Mouse (Mus musculus) lung, adult 2 months (tissue): ENCODE measurements at regions not wholly inside any gene's neighbourhood (a gene's known extent, or its start where the extent isn't known, plus 50 kb on each side); places are given as distances from the start of the nearest gene placed in this dataset.

Experiments
- DNase-seq: peaks from one replicate; pipeline ENCODE4 v3.0.0; 2022
- H3K4me1 ChIP-seq: fragments of 200-500 bp; 2 replicates; pipeline ENCODE4 v1.6.1; 2011; ENCODE audit warnings: low read length; ENCODE audit not compliant: control insufficient read depth, insufficient read depth
- H3K4me3 ChIP-seq: fragments of 200-500 bp; replicated peaks from 2 replicates; pipeline ENCODE3; 2011; ENCODE audit warnings: low read depth, mild to moderate bottlenecking, control low read depth, low read length; ENCODE audit errors: extremely low read depth
- CTCF ChIP-seq: fragments of 200-500 bp; IDR thresholded peaks from 2 replicates; pipeline ENCODE4 v1.5.1; 2011; ENCODE audit warnings: mild to moderate bottlenecking, low read length, control low read depth; ENCODE audit not compliant: insufficient read depth
- POLR2A ChIP-seq: fragments of 200-500 bp; IDR thresholded peaks from 2 replicates; pipeline ENCODE4 v1.6.1; 2011; ENCODE audit warnings: low read depth, mild to moderate bottlenecking, control low read depth, low read length, borderline replicate concordance; ENCODE audit errors: extremely low read depth
- WGBS: fragments of 180-500 bp; shearing (Covaris S2); methylation state at CpG from one replicate; pipeline ENCODE4 v1.1.7; 2018; 5-methylcytosine and 5-hydroxymethylcytosine counted together

DNA sequence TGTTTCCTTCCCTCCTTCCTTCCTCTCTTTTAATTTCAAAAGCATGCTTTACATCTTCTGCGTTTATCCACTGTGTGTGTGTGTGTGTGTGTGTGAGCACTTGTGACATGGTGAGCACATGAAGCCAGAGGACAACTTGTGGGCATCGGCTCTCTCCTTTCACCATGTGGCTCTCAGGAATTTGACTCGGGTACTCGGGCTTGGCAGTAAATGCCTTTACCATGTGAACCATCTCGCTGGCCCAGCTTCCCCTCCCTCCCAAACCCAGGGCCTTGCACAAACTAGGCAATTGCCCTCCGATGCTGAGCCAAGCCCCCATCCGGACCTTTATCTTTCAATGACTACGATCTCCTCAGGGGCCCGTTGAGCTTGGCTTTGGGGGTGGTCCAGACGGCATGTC is 99.1 kb downstream of the Vegfa start:
- 60% methylated on average over 10 of the region's 10 CpGs for WGBS
- Histone ChIP-seq H3K4me1 (no peaks in the 10 kb centered on the region), H3K4me3 (no peak overlapping the region)
- TF ChIP-seq POLR2A (no peak), CTCF (no peak)
- no peak for DNase-seq

DNA sequence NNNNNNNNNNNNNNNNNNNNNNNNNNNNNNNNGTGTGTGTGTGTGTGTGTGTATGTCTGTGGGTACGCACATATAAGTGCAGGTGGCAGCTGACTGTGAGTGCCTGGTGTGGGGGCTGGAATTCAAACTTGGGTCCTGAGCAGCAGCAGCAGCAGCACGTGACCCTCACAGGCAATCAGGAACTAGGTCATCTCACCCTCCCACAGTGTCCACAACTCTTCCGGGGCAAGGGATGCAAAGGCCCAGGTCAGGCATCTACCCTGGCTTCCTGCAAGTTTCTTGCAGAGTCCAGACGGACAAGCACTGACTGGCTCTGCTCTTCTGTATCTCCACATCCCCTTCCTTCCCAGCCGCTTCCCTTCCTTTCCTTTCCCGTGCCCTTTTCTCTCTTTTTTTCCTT is 99.6 kb downstream of the Vegfa start:
- Histone ChIP-seq H3K4me3 (no peak overlapping the region), H3K4me1 (no peaks in the 10 kb centered on the region)
- WGBS = 61% methylated on average over 6 of the region's 6 CpGs
- TF ChIP-seq POLR2A = no peak
- TF ChIP-seq CTCF = no peak
- DNase-seq = no peak

DNA sequence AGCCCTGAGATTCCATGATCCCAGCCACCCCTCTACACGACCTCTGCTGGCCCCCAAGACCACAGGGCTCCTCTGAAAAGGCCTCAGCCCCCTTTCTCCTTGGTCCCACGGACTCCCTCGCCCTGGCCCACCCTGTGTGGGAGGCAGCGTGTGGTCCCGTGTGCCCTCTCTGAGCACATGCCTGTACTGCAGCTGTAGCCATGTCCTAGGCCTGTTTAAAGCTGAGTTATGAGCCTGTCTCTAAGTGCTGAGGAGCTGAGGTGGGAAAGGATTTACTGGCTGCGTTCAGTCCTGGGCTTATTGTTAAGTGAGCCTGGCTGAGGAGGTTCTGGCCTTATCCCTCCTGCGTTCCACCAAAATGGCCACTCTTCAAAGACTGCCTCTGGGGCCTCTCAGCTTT is 102.6 kb downstream of the Vegfa start:
- no peaks in the 10 kb centered on the region for H3K4me1 ChIP-seq
- TF ChIP-seq POLR2A (no peak), CTCF (no peak)
- no peak for DNase-seq
- WGBS = 84% methylated on average over 7 of the region's 7 CpGs
- no peak overlapping the region for H3K4me3 ChIP-seq

DNA sequence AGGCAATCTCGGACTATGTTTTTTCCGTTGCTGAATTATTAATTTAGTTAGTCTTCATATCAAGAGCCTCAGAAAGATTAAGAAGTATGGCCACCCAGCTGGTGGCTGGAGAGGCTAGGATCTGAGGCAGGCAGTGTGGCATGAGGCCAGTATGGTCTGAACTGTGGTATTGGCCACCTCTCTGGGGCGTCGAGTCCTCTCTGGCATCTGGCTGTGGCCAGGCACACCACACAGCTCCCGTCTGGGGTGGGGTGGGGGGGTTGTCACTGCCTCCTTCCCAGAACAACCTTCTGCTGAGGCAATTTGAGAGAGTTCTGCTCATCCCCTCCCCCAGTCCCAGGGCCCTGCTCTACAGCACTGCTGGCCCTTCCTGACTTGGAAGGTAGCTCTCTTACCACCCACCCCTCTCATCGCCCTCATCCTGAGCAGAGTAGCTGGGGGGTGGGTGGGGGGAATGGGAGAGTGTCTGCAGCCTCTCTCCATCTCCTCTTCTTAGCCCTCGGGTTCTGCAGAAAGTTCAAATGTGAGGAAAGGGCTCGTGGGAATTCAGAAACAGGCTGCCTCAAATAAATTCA is 103.2 kb downstream of the Vegfa start:
- TF ChIP-seq CTCF (no peak), POLR2A (no peak)
- no peaks in the 10 kb centered on the region for H3K4me1 ChIP-seq
- WGBS = 61% methylated on average over 8 of the region's 8 CpGs
- no peak for DNase-seq
- no peak overlapping the region for H3K4me3 ChIP-seq

DNA sequence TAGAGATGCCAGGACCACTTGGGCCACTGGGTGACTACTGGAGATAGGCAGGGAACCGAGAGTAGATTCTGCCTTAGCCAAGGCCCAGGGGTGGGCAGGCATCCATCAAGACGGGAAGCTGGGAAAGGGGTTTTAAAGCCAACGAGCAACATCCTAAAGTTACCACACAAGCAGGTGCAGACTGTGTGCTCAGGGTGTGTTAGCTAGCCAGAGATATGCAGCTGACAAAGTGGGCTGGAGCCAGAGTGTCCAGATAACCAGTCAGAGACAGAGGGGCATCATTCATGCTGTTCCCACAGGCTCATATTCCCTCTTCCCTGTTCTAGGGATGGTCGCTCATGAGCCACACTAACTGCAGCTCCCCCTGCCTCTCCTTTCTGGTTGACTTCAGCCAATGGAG is 104.2 kb downstream of the Vegfa start:
- TF ChIP-seq POLR2A = no peak
- 83% methylated on average over 4 of the region's 4 CpGs for WGBS

DNA sequence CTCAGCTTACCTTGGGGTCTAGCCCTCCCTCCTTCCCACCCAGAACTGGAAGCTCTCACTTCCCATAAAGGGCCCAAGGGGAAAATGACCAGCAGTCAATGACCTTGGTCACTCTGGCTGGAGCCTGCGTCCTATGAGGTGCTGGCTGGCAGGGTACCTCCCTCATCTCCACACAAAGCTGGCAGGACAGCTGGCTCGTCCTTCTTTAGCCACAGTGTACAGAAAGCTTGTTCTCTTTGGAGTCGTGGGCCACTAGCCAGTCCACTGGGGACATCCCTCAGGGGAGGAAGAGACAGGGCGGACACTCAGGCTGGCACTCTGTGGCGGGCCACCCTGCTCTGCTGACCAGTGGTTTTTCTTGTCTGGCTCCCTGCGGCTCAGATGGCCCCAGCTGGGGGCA is 106.3 kb downstream of the Vegfa start:
- no peak for DNase-seq
- Histone ChIP-seq H3K4me3 (no peak overlapping the region), H3K4me1 (no peaks in the 10 kb centered on the region)
- WGBS = 74% methylated on average over 6 of the region's 6 CpGs
- TF ChIP-seq POLR2A (no peak), CTCF (no peak)

More for the DNA sequence above, 104.2 kb downstream of the Vegfa start:
- DNase-seq = no peak
- no peak overlapping the region for H3K4me3 ChIP-seq
- H3K4me1 ChIP-seq = no peaks in the 10 kb centered on the region

DNA sequence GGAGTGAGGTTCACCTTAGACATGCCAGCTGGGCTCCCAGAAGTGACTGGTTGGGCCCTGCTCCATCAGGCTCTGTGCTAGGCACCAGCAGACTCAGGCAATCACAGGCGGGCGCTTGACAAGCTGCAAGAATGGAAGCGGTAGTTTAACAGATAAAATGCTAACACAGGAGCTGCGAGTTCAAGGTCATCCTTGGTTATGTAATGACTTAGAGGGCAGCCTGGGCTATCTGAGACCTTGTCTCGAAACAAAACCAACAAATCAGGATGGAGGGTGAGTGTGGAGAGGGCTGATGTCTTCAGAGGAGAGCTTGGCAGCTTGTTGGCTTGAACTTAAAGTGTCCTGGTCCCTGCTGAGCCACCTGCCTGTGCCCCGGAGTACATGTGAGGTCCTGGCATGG is 107.6 kb downstream of the Vegfa start:
- no peak for DNase-seq
- 88% methylated on average over 6 of the region's 6 CpGs for WGBS
- H3K4me1 ChIP-seq = no peaks in the 10 kb centered on the region
- TF ChIP-seq CTCF (no peak), POLR2A (no peak)
- no peak overlapping the region for H3K4me3 ChIP-seq

DNA sequence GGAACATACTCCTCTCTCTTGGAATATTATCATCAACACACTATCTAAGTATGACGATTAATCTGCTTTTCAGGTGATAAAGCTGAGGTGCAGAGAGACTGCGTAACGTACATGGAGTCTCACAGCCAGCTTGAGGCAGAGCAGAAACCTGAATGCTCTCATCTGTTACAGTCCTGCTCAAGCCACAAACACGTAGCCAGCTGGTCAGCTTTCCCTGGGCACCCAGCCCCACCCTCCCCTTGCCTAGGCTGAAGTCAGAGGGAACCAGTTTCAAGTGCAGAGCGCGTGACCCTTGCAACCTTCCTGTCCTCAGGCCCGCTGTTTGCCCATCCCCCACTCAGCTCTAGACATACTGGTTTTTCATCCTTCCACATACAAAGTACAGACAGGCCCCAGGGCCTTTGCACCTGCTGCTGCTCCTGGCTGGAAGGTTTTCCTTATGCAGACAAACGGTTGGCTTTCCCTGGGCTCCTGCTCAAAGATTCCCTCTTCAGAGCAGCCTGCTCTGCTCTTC is 108.9 kb downstream of the Vegfa start:
- WGBS = 69% methylated on average over 8 of the region's 8 CpGs
- TF ChIP-seq CTCF (no peak), POLR2A (no peak)
- no peak for DNase-seq
- Histone ChIP-seq H3K4me3 (no peak overlapping the region), H3K4me1 (no peaks in the 10 kb centered on the region)

DNA sequence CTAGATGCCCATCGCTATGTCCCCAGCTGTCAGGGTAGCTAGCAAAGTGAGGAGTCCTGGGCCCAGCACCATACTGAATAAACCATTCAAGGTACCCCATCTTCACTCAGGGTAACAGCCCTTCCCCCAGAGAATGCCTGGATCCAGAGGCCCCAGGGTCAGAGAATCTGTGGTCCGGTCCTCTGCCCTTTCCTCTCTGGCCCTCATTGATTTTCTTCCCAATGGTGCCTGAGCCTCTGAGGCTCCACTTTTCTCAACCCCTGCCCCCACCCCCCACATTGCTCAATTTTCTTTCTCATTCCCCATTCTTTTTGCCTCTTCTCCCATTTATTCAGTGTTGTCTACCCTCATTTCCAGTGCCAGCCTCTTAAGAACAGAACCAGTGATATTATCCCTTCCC is 114.5 kb downstream of the Vegfa start:
- no peak for DNase-seq
- 100% methylated on average over 2 of the region's 2 CpGs for WGBS
- no peak overlapping the region for H3K4me3 ChIP-seq
- no peak for TF ChIP-seq POLR2A
- no peak for TF ChIP-seq CTCF
- no peaks in the 10 kb centered on the region for H3K4me1 ChIP-seq

DNA sequence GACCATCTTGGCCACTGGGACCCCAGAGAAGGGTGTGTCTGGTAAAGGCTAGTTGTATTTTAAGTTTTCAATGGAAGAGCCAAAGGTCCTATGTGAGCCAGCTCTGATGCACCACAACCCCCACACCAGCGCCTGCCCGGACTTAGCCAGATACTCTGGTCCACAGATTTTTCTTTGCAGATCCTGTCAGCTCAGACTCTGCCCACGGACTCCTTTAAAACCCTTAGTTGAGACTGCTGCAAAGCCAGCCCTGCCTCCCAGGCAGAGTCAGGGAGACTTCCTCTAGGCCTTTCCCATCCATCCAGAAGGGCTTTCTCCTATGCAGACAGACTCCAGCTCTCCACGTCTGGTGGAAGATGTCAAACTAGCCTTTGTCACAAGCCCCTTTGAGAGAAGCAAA is 115.2 kb downstream of the Vegfa start:
- 76% methylated on average over 4 of the region's 4 CpGs for WGBS
- no peak for TF ChIP-seq POLR2A
- TF ChIP-seq CTCF = no peak
- H3K4me1 ChIP-seq = no peaks in the 10 kb centered on the region
- DNase-seq = no peak
- H3K4me3 ChIP-seq = no peak overlapping the region
